Mouse (Mus musculus): ENCODE data around the gene Synpo2. TPM values are rescaled to one million over a fixed set of nuclear protein-coding genes. Genes with fewer than 3 reads are reported as not detected.

The Synpo2 gene
- polyA plus RNA-seq, 1 experiment from 2014 or later = 2.2 TPM

DNA sequence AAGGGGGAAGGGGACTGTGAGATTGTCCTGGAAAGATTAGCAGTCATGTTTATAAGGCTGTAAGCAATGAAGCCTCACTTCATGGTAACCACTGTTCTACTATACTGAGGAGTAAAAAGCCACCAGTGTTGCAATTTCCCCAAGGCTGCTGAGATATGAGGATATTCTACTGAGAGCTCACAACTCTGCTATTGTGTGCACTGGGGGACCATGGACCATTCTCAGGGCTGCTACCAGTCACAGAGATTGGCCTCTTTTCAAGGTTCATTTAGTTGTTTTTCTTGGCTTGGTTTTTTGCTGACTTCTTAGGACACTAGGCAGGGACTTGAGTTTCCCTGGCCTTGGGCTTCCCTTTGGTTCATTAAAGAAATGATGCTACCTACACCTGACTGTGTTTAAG is 162.6 kb downstream of the Synpo2 start:
- no peak for ATAC-seq (ENCODE audit: insufficient read depth, low FRiP score, low TSS enrichment)
- H3K27ac ChIP-seq (ENCODE audit: low read depth, low read length) = no peak overlapping the region
- H3K36me3 ChIP-seq (ENCODE audit: control insufficient read depth, insufficient read depth, low read length) = no peaks in the 10 kb centered on the region
- H3K9me3 ChIP-seq (ENCODE audit: control insufficient read depth, low read length) = no peaks in the 10 kb centered on the region
- H3K4me2 ChIP-seq (ENCODE audit: low read depth) = no peak overlapping the region
- 0 out of 2 replicates have a peak, but pooled peaks cover 3% of the 10 kb centered on the region for H3K4me1 ChIP-seq (ENCODE audit: control insufficient read depth, insufficient read depth, low read length)
- H3K9ac ChIP-seq (ENCODE audit: low read length) = no peak overlapping the region
- no peak for DNase-seq (ENCODE audit: low spot score)
- no peak overlapping the region for H3K4me3 ChIP-seq (ENCODE audit: low read depth, low read length)
- H3K27me3 ChIP-seq (ENCODE audit: control insufficient read depth, insufficient read depth, low read length) = no peaks in the 10 kb centered on the region

DNA sequence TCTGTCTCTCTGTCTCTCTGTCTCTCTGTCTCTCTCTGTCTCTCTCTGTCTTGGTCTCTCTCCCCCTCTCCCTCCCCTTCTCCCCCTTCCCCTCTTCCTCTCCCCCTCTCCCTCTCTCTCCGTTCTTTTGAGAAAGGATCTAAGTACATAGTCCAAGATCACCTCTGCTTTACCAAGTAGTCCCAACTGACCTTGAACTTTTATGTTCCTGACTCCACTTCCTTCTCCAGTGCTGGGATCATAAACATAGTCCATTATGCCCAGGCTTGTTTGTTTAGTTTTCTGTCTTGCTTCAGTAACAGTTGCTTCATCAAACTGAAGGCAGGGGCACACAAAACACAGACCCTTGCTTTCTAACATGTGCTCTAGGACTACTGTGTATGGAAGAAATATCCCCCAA is 163.5 kb downstream of the Synpo2 start:
- no peak overlapping the region for H3K4me2 ChIP-seq (ENCODE audit: low read depth)
- no CpG with 5 or more reads among the region's 1 CpGs for WGBS
- H3K36me3 ChIP-seq (ENCODE audit: control insufficient read depth, insufficient read depth, low read length) = no peaks in the 10 kb centered on the region
- H3K4me3 ChIP-seq (ENCODE audit: low read depth, low read length) = no peak overlapping the region
- DNase-seq (ENCODE audit: low spot score) (no peak), ATAC-seq (ENCODE audit: insufficient read depth, low FRiP score, low TSS enrichment) (no peak)
- no peak overlapping the region for H3K27ac ChIP-seq (ENCODE audit: low read depth, low read length)
- H3K9me3 ChIP-seq (ENCODE audit: control insufficient read depth, low read length) = no peaks in the 10 kb centered on the region
- no peak overlapping the region for H3K9ac ChIP-seq (ENCODE audit: low read length)
- 0 out of 2 replicates have a peak, but pooled peaks cover 3% of the 10 kb centered on the region for H3K4me1 ChIP-seq (ENCODE audit: control insufficient read depth, insufficient read depth, low read length)
- H3K27me3 ChIP-seq (ENCODE audit: control insufficient read depth, insufficient read depth, low read length) = no peaks in the 10 kb centered on the region

DNA sequence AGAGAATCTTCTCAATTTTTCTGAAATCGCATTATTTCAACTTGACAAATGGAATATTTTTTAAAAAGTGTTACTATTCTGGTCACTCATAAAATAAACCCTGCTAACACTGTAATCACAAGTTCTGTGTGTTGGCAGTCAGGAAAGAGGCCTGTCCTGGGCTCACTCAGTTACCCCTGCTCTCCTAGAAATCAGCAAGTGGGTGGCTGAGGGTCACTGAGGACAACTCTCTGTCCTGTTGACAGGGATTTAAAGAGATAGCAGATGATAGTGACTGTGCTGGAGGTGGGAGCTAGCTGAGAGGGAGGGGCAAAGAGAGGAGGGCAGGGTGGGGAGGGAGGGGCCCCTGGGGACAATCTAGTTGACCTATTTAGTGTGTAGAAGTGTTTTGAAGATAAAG is 165.0 kb downstream of the Synpo2 start:
- Histone ChIP-seq H3K4me2 (ENCODE audit: low read depth) (no peak overlapping the region), H3K9ac (ENCODE audit: low read length) (no peak overlapping the region), H3K27me3 (ENCODE audit: control insufficient read depth, insufficient read depth, low read length) (no peaks in the 10 kb centered on the region), H3K27ac (ENCODE audit: low read depth, low read length) (no peak overlapping the region), H3K4me3 (ENCODE audit: low read depth, low read length) (no peak overlapping the region), H3K9me3 (ENCODE audit: control insufficient read depth, low read length) (no peaks in the 10 kb centered on the region), H3K36me3 (ENCODE audit: control insufficient read depth, insufficient read depth, low read length) (no peaks in the 10 kb centered on the region), H3K4me1 (ENCODE audit: control insufficient read depth, insufficient read depth, low read length) (0 out of 2 replicates have a peak, but pooled peaks cover 3% of the 10 kb centered on the region)
- DNase-seq (ENCODE audit: low spot score) (no peak), ATAC-seq (ENCODE audit: insufficient read depth, low FRiP score, low TSS enrichment) (no peak)
- WGBS = 94% methylated on average over 1 of the region's 1 CpGs

DNA sequence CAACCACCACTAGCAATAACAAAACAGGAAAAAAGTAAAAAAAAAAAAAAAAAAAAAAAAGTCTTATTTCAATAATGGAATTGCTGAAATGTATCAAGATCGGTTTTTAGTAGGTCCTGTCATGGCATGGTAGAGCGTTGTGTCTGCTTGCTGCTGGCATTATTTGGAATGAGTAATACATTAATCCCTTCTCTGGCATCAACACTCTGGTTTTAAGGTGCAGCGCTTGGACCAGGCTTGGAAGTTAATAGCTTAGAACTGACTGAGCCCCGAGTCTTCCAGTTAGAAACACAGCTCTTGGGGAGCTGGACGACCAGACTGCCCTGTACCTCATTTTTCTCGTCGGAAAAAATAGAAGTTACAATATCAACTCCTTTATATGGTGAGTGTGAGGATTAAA is 169.1 kb downstream of the Synpo2 start:
- no peaks in the 10 kb centered on the region for H3K9me3 ChIP-seq (ENCODE audit: control insufficient read depth, low read length)
- WGBS = 93% methylated on average over 7 of the region's 7 CpGs
- ATAC-seq (ENCODE audit: insufficient read depth, low FRiP score, low TSS enrichment) = no peak
- no peak overlapping the region for H3K4me2 ChIP-seq (ENCODE audit: low read depth)
- DNase-seq (ENCODE audit: low spot score) = no peak
- H3K4me3 ChIP-seq (ENCODE audit: low read depth, low read length) = no peak overlapping the region
- no peak overlapping the region for H3K9ac ChIP-seq (ENCODE audit: low read length)
- no peaks in the 10 kb centered on the region for H3K27me3 ChIP-seq (ENCODE audit: control insufficient read depth, insufficient read depth, low read length)
- peaks cover 7% of the 10 kb centered on the region; the same call in 1 of the 2 replicates for H3K4me1 ChIP-seq (ENCODE audit: control insufficient read depth, insufficient read depth, low read length)
- no peak overlapping the region for H3K27ac ChIP-seq (ENCODE audit: low read depth, low read length)
- no peaks in the 10 kb centered on the region for H3K36me3 ChIP-seq (ENCODE audit: control insufficient read depth, insufficient read depth, low read length)

DNA sequence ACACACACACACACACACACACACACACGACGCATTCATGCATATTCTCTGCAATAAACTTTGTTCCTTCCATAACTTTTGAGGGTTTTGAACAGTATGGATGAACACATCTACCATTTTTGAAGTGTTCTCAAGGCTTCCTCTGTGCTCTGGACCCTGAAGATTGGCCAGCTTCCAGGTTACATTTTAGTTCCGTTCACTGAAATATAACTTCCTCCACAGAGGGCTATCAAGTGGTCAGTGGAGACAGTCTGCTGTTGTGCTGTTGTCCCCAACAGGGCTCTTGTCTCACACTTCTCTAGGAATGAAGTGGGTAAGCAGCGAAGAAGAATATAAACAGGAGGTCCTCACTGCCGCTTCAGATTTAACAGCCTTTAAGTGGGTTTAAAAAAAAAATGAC is 170.5 kb downstream of the Synpo2 start:
- Histone ChIP-seq H3K4me3 (ENCODE audit: low read depth, low read length) (no peak overlapping the region), H3K9me3 (ENCODE audit: control insufficient read depth, low read length) (no peaks in the 10 kb centered on the region), H3K36me3 (ENCODE audit: control insufficient read depth, insufficient read depth, low read length) (no peaks in the 10 kb centered on the region), H3K27me3 (ENCODE audit: control insufficient read depth, insufficient read depth, low read length) (no peaks in the 10 kb centered on the region), H3K9ac (ENCODE audit: low read length) (no peak overlapping the region), H3K27ac (ENCODE audit: low read depth, low read length) (no peak overlapping the region), H3K4me2 (ENCODE audit: low read depth) (no peak overlapping the region), H3K4me1 (ENCODE audit: control insufficient read depth, insufficient read depth, low read length) (peaks cover 4% of the 10 kb centered on the region; the same call in 1 of the 2 replicates)
- 85% methylated on average over 5 of the region's 5 CpGs for WGBS
- DNase-seq (ENCODE audit: low spot score) (no peak), ATAC-seq (ENCODE audit: insufficient read depth, low FRiP score, low TSS enrichment) (no peak)

DNA sequence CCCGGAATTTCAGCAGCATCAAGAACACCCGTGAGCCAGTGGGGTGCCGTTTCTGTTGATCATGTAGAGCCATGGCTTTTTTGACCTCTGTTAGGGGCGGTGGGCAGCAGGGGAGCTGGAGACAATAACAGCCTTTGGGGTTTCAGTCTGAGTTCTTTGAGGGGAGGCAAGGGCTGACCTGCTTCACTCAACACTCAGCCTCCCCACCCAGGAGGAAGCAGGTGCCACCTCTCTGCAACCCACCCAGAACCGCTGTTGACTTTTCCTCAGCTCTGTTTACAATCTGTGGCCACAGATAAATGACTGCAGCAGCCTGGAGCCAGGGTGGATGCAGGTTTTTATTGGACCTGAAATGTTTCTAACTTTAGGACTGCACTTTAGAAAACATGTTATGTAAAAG is 171.8 kb downstream of the Synpo2 start:
- no peak overlapping the region for H3K9ac ChIP-seq (ENCODE audit: low read length)
- no peak overlapping the region for H3K4me3 ChIP-seq (ENCODE audit: low read depth, low read length)
- peaks cover 4% of the 10 kb centered on the region; the same call in 1 of the 2 replicates for H3K4me1 ChIP-seq (ENCODE audit: control insufficient read depth, insufficient read depth, low read length)
- 23% methylated on average over 5 of the region's 5 CpGs for WGBS
- no peak for DNase-seq (ENCODE audit: low spot score)
- no peaks in the 10 kb centered on the region for H3K36me3 ChIP-seq (ENCODE audit: control insufficient read depth, insufficient read depth, low read length)
- no peak overlapping the region for H3K27ac ChIP-seq (ENCODE audit: low read depth, low read length)
- H3K4me2 ChIP-seq (ENCODE audit: low read depth) = no peak overlapping the region
- no peaks in the 10 kb centered on the region for H3K27me3 ChIP-seq (ENCODE audit: control insufficient read depth, insufficient read depth, low read length)
- no peak for ATAC-seq (ENCODE audit: insufficient read depth, low FRiP score, low TSS enrichment)
- no peaks in the 10 kb centered on the region for H3K9me3 ChIP-seq (ENCODE audit: control insufficient read depth, low read length)

DNA sequence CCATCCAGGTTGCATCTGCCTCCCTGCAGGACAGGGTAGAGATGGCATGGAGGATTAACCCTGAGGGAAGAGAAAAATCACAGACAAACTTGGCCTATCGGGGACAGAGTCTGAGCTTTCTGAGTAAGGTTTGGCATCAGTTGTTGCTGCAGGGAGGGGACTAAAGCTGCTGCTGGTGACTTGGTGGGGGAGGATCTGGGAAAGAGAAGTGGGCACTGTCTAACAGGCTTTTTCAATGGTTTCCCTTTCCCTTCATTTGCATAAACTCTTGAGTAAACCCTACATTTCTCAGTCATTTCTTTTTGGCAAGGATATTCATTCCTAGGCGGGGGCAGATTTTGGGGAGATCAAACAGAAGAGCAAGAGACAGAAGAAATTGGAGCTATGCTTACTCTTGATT is 174.0 kb downstream of the Synpo2 start:
- Histone ChIP-seq H3K27me3 (ENCODE audit: control insufficient read depth, insufficient read depth, low read length) (no peaks in the 10 kb centered on the region), H3K9me3 (ENCODE audit: control insufficient read depth, low read length) (no peaks in the 10 kb centered on the region), H3K9ac (ENCODE audit: low read length) (no peak overlapping the region), H3K4me3 (ENCODE audit: low read depth, low read length) (no peak overlapping the region), H3K4me1 (ENCODE audit: control insufficient read depth, insufficient read depth, low read length) (peaks cover 4% of the 10 kb centered on the region; the same call in 1 of the 2 replicates), H3K36me3 (ENCODE audit: control insufficient read depth, insufficient read depth, low read length) (no peaks in the 10 kb centered on the region), H3K27ac (ENCODE audit: low read depth, low read length) (no peak overlapping the region), H3K4me2 (ENCODE audit: low read depth) (no peak overlapping the region)
- no peak for DNase-seq (ENCODE audit: low spot score)
- ATAC-seq (ENCODE audit: insufficient read depth, low FRiP score, low TSS enrichment) = no peak
- 82% methylated on average over 2 of the region's 2 CpGs for WGBS

DNA sequence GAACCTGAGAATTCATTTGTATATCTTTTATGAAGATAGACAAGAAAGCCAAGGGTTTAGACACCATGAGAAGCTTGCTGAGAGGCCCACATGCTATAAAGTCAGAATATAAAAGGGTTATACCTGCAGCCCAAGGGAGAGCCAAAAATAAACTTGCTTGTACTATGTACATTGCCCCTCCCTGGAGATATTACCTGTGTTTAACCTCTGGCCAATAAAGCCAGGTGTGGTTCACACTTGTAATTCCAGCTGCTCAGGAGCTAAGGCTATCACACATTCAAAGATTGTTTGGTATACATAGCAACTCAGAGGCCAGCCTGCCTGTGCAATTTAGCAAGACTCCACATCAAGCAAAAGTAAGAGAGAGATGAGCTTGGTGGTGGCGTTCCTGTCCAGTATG is 177.1 kb downstream of the Synpo2 start:
- DNase-seq (ENCODE audit: low spot score) (no peak), ATAC-seq (ENCODE audit: insufficient read depth, low FRiP score, low TSS enrichment) (no peak)
- Histone ChIP-seq H3K36me3 (ENCODE audit: control insufficient read depth, insufficient read depth, low read length) (no peaks in the 10 kb centered on the region), H3K27ac (ENCODE audit: low read depth, low read length) (no peak overlapping the region), H3K4me3 (ENCODE audit: low read depth, low read length) (no peak overlapping the region), H3K4me1 (ENCODE audit: control insufficient read depth, insufficient read depth, low read length) (no peaks in the 10 kb centered on the region; the same call in 1 of the 2 replicates), H3K4me2 (ENCODE audit: low read depth) (no peak overlapping the region), H3K9me3 (ENCODE audit: control insufficient read depth, low read length) (no peaks in the 10 kb centered on the region), H3K9ac (ENCODE audit: low read length) (no peak overlapping the region), H3K27me3 (ENCODE audit: control insufficient read depth, insufficient read depth, low read length) (no peaks in the 10 kb centered on the region)
- WGBS = 90% methylated on average over 1 of the region's 1 CpGs

DNA sequence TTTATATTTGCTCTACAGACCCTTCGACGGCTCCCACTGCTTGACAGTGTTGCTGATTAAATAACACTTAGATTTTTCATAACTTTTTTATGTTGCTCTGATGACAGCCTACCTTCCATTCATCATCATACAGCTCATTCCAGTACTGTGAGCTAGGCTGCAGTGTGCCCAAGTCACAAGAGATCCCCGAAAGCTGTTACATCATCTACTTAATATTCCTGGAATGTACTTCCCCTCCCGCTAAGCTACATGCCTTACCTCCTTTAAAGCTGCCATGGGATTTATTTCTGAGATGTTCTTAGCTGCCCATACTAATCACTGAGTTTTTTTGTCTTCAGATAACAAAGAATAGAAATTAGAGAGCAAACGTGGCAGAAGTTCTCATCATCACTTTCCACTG is 181.8 kb downstream of the Synpo2 start:
- H3K36me3 ChIP-seq (ENCODE audit: control insufficient read depth, insufficient read depth, low read length) = no peaks in the 10 kb centered on the region
- ATAC-seq (ENCODE audit: insufficient read depth, low FRiP score, low TSS enrichment) = no peak
- no peak for DNase-seq (ENCODE audit: low spot score)

More for the DNA sequence above, 181.8 kb downstream of the Synpo2 start:
- H3K27me3 ChIP-seq (ENCODE audit: control insufficient read depth, insufficient read depth, low read length) = no peaks in the 10 kb centered on the region
- H3K9ac ChIP-seq (ENCODE audit: low read length) = no peak overlapping the region
- no peak overlapping the region for H3K4me3 ChIP-seq (ENCODE audit: low read depth, low read length)
- H3K4me2 ChIP-seq (ENCODE audit: low read depth) = no peak overlapping the region
- 85% methylated on average over 5 of the region's 5 CpGs for WGBS
- H3K9me3 ChIP-seq (ENCODE audit: control insufficient read depth, low read length) = no peaks in the 10 kb centered on the region
- no peak overlapping the region for H3K27ac ChIP-seq (ENCODE audit: low read depth, low read length)
- no peaks in the 10 kb centered on the region for H3K4me1 ChIP-seq (ENCODE audit: control insufficient read depth, insufficient read depth, low read length)
